Mouse (Mus musculus) heart, adult 9 months (tissue): ENCODE measurements around the gene Kiss1r.

Experiments
- DNase-seq, 2 experiments: peaks; one replicate each; pipeline ENCODE4 v3.0.0; 2022; ENCODE audit warnings: low spot score in 2 of 2

Gene Kiss1r

GRCm38 (mm10) chr10:79970415-79971182, 53.8 kb downstream of the Kiss1r start, which contains the start of gene Grin3b:
TSS of gene Grin3b (plus strand) at chr10:79970715.
- no peak for DNase-seq

- DNase-seq = no peak
These were observed 54.4 kb downstream of the Kiss1r start for GRCm38 (mm10) chr10:79971183-79971497.
